Mouse (Mus musculus): ENCODE results near the gene Neurl4. TPM values are rescaled to one million over a fixed set of nuclear protein-coding genes. Genes with fewer than 3 reads are reported as not detected.

The Neurl4 gene
- polyA plus RNA-seq, 1 experiment = 38.2 TPM

DNA sequence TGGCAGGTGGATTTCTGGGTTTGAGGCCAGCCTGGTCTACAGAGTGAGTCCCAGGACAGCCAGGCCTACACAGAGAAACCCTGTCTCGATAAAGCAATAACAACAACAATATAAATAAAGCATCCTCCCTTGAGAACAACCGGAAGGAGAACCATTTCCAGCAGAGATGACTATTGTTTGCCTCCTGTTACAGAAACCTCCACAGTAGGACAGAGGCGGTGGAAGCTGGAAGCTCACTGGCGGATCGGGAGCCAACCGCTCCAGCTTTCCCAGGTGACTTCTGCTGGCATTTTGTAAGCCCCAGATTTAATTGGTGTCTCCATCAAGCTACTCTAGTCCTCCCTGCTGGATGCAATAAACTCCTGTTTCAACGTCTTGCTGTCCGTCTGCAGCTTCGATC, 35.3 kb upstream of the Neurl4 start:
- no peak overlapping the region for H3K27ac ChIP-seq (ENCODE audit: control insufficient read depth, insufficient read depth, low read depth, low read length, poor library complexity)
- no peaks in the 10 kb centered on the region; the same call in 1 of the 2 replicates for H3K4me1 ChIP-seq (ENCODE audit: control insufficient read depth, insufficient read depth, low read length)

GRCm38 (mm10) chr11:69867335-69867734, 33.5 kb upstream of the Neurl4 start:
- Histone ChIP-seq H3K4me1 (ENCODE audit: control insufficient read depth, insufficient read depth, low read length) (no peaks in the 10 kb centered on the region; the same call in 1 of the 2 replicates), H3K27ac (ENCODE audit: control insufficient read depth, insufficient read depth, low read depth, low read length, poor library complexity) (no peak overlapping the region)

More for the DNA sequence above, 35.3 kb upstream of the Neurl4 start:
- no peak overlapping the region for H3K4me3 ChIP-seq (replicated peaks; ENCODE audit: control insufficient read depth, low read depth, low read length)
- 94% methylated on average over 9 of the region's 9 CpGs for WGBS
- TF ChIP-seq POLR2A (IDR thresholded peaks at IDR 0.05; ENCODE audit: borderline replicate concordance, control insufficient read depth, low read depth, low read length) (no peak), CTCF (IDR thresholded peaks at IDR 0.05; ENCODE audit: control insufficient read depth, insufficient read depth, low read length) (no peak)

DNA sequence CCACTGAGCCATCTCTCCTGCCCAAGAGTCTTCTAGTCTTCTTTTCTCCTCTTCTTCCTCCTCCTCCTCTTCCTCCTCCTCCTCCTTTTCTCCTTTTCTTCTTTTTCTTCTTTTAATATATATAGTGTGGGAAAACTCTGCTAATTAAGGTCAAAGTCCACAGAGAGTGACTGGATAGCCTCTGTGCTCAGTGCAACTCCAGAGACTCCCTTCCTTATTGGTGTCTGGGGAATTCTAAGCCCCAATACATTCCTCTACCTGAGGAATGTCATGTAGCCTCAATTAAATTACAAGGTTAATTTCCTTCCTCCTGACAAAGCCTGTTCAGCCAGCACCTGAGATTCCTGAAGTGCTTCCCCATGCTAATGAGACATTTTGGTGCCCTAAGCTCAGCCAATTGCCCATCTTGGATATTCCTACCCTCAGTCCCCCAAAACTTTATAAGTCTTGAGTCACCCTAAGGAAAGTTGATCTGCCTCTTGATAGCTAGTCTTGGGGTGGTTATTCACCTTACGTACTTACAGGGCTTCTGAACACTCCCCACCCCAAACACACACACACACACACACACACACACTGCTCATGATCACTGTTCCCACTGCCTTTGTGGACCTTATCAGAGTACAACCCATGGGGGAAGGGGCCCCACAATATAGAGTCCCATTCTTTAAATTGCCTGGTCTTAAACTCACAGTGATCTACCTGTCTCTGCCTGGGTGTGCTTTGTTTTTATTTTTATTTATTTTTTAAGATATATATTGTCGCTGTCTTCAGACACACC, 30.4 kb upstream of the Neurl4 start:
- 88% methylated on average over 2 of the region's 2 CpGs for WGBS
- H3K4me1 ChIP-seq (ENCODE audit: control insufficient read depth, insufficient read depth, low read length) = no peaks in the 10 kb centered on the region

More at GRCm38 (mm10) chr11:69867335-69867734, 33.5 kb upstream of the Neurl4 start:
- WGBS = 68% methylated on average over 9 of the region's 9 CpGs
- TF ChIP-seq CTCF (IDR thresholded peaks at IDR 0.05; ENCODE audit: control insufficient read depth, insufficient read depth, low read length) = no peak
- TF ChIP-seq POLR2A (IDR thresholded peaks at IDR 0.05; ENCODE audit: borderline replicate concordance, control insufficient read depth, low read depth, low read length) = no peak
- no peak overlapping the region for H3K4me3 ChIP-seq (replicated peaks; ENCODE audit: control insufficient read depth, low read depth, low read length)

GRCm38 (mm10) chr11:69871822-69872221, 29.1 kb upstream of the Neurl4 start:
- no peaks in the 10 kb centered on the region for H3K4me1 ChIP-seq (ENCODE audit: control insufficient read depth, insufficient read depth, low read length)
- 87% methylated on average over 7 of the region's 7 CpGs for WGBS
- H3K4me3 ChIP-seq (replicated peaks; ENCODE audit: control insufficient read depth, low read depth, low read length) = no peak overlapping the region
- H3K27ac ChIP-seq (ENCODE audit: control insufficient read depth, insufficient read depth, low read depth, low read length, poor library complexity) = no peak overlapping the region
- no peak for TF ChIP-seq CTCF (IDR thresholded peaks at IDR 0.05; ENCODE audit: control insufficient read depth, insufficient read depth, low read length)
- no peak for TF ChIP-seq POLR2A (IDR thresholded peaks at IDR 0.05; ENCODE audit: borderline replicate concordance, control insufficient read depth, low read depth, low read length)

More for the DNA sequence above, 30.4 kb upstream of the Neurl4 start:
- no peak for TF ChIP-seq CTCF (IDR thresholded peaks at IDR 0.05; ENCODE audit: control insufficient read depth, insufficient read depth, low read length)
- TF ChIP-seq POLR2A (IDR thresholded peaks at IDR 0.05; ENCODE audit: borderline replicate concordance, control insufficient read depth, low read depth, low read length) = no peak
- no peak overlapping the region for H3K4me3 ChIP-seq (replicated peaks; ENCODE audit: control insufficient read depth, low read depth, low read length)
- no peak overlapping the region for H3K27ac ChIP-seq (ENCODE audit: control insufficient read depth, insufficient read depth, low read depth, low read length, poor library complexity)

- Histone ChIP-seq H3K4me1 (ENCODE audit: control insufficient read depth, insufficient read depth, low read length) (no peaks in the 10 kb centered on the region), H3K4me3 (replicated peaks; ENCODE audit: control insufficient read depth, low read depth, low read length) (no peak overlapping the region), H3K27ac (ENCODE audit: control insufficient read depth, insufficient read depth, low read depth, low read length, poor library complexity) (no peak overlapping the region)
- 84% methylated on average over 4 of the region's 4 CpGs for WGBS
- TF ChIP-seq CTCF (IDR thresholded peaks at IDR 0.05; ENCODE audit: control insufficient read depth, insufficient read depth, low read length) (no peak), POLR2A (IDR thresholded peaks at IDR 0.05; ENCODE audit: borderline replicate concordance, control insufficient read depth, low read depth, low read length) (no peak)
Observed at GRCm38 (mm10) chr11:69872451-69872850, 28.4 kb upstream of the Neurl4 start.

GRCm38 (mm10) chr11:69876186-69876585, 24.7 kb upstream of the Neurl4 start:
- WGBS = 31% methylated on average over 7 of the region's 7 CpGs
- Histone ChIP-seq H3K4me3 (replicated peaks; ENCODE audit: control insufficient read depth, low read depth, low read length) (no peak overlapping the region), H3K4me1 (ENCODE audit: control insufficient read depth, insufficient read depth, low read length) (peaks cover 2% of the 10 kb centered on the region; the same call in 1 of the 2 replicates), H3K27ac (ENCODE audit: control insufficient read depth, insufficient read depth, low read depth, low read length, poor library complexity) (no peak overlapping the region)
- TF ChIP-seq CTCF (IDR thresholded peaks at IDR 0.05; ENCODE audit: control insufficient read depth, insufficient read depth, low read length) (no peak), POLR2A (IDR thresholded peaks at IDR 0.05; ENCODE audit: borderline replicate concordance, control insufficient read depth, low read depth, low read length) (no peak)

GRCm38 (mm10) chr11:69876867-69877266, 24.0 kb upstream of the Neurl4 start:
- H3K4me3 ChIP-seq (replicated peaks; ENCODE audit: control insufficient read depth, low read depth, low read length) = no peak overlapping the region
- peak; percentile 93 for TF ChIP-seq CTCF (IDR thresholded peaks at IDR 0.05; ENCODE audit: control insufficient read depth, insufficient read depth, low read length)
- no peak for TF ChIP-seq POLR2A (IDR thresholded peaks at IDR 0.05; ENCODE audit: borderline replicate concordance, control insufficient read depth, low read depth, low read length)
- H3K27ac ChIP-seq (ENCODE audit: control insufficient read depth, insufficient read depth, low read depth, low read length, poor library complexity) = no peak overlapping the region
- peaks cover 3% of the 10 kb centered on the region for H3K4me1 ChIP-seq (ENCODE audit: control insufficient read depth, insufficient read depth, low read length)
- WGBS = 3% methylated on average over 12 of the region's 12 CpGs

GRCm38 (mm10) chr11:69877878-69878277, 23.0 kb upstream of the Neurl4 start, which contains the start of gene Tmem95:
TSS of gene Tmem95 (minus strand) at chr11:69878018.
- Histone ChIP-seq H3K4me1 (ENCODE audit: control insufficient read depth, insufficient read depth, low read length) (peaks cover 4% of the 10 kb centered on the region), H3K27ac (ENCODE audit: control insufficient read depth, insufficient read depth, low read depth, low read length, poor library complexity) (no peak within 1 kb of the TSS), H3K4me3 (replicated peaks; ENCODE audit: control insufficient read depth, low read depth, low read length) (no peak within 1 kb of the TSS)
- 77% methylated on average over 11 of the region's 11 CpGs for WGBS
- TF ChIP-seq CTCF (IDR thresholded peaks at IDR 0.05; ENCODE audit: control insufficient read depth, insufficient read depth, low read length) (no peak), POLR2A (IDR thresholded peaks at IDR 0.05; ENCODE audit: borderline replicate concordance, control insufficient read depth, low read depth, low read length) (no peak)
